Mouse (Mus musculus) myocyte (in vitro differentiated cells): ENCODE measurements around the gene Vrk3.

Source experiments
- CEBPB ChIP-seq: IDR thresholded peaks from 2 replicates; pipeline ENCODE4 v1.6.1; 2011; ENCODE audit warnings: mild to moderate bottlenecking, moderate library complexity; ENCODE audit not compliant: poor library complexity, insufficient read depth, severe bottlenecking
- E2F4 ChIP-seq: IDR thresholded peaks from one replicate; pipeline ENCODE4 v1.6.1; 2011; ENCODE audit warnings: mild to moderate bottlenecking, control low read depth, moderate library complexity; ENCODE audit not compliant: insufficient read depth
- MAX ChIP-seq: IDR thresholded peaks from one replicate; pipeline ENCODE4 v1.6.1; 2011; ENCODE audit warnings: low read depth, mild to moderate bottlenecking, control low read depth
- MYOD1 ChIP-seq, 3 experiments: IDR thresholded peaks; one replicate each; pipeline ENCODE4 v1.6.1; 2011; ENCODE audit warnings: control low read depth in 2 of 3, low read depth in 2 of 3, mild to moderate bottlenecking in 2 of 3, moderate library complexity in 1 of 3; ENCODE audit not compliant: insufficient read length in 2 of 3, control insufficient read depth in 1 of 3
- MYOG ChIP-seq, 3 experiments: IDR thresholded peaks; one replicate each; pipeline ENCODE4 v1.6.1; 2011; ENCODE audit warnings: control low read depth in 2 of 3, low read depth in 2 of 3, mild to moderate bottlenecking in 2 of 3; ENCODE audit not compliant: insufficient read length in 2 of 3, control insufficient read depth in 1 of 3, insufficient read depth in 1 of 3
- POLR2A ChIP-seq: IDR thresholded peaks from one replicate; pipeline ENCODE4 v1.6.1; 2011; ENCODE audit warnings: low read depth, mild to moderate bottlenecking, control low read depth, moderate library complexity; ENCODE audit not compliant: insufficient read length
- POLR2AphosphoS2 ChIP-seq: IDR thresholded peaks from one replicate; pipeline ENCODE4 v1.6.1; 2011; ENCODE audit warnings: low read depth, control low read depth; ENCODE audit not compliant: insufficient read length
- REST ChIP-seq: IDR thresholded peaks from one replicate; pipeline ENCODE4 v1.6.1; 2011; ENCODE audit warnings: mild to moderate bottlenecking, control low read depth, moderate library complexity; ENCODE audit not compliant: insufficient read depth, insufficient read length
- SRF ChIP-seq: IDR thresholded peaks from one replicate; pipeline ENCODE4 v1.6.1; 2011; ENCODE audit warnings: low read depth; ENCODE audit not compliant: control insufficient read depth, insufficient read length
- TCF12 ChIP-seq: IDR thresholded peaks from one replicate; pipeline ENCODE4 v1.6.1; 2011; ENCODE audit warnings: mild to moderate bottlenecking, control low read depth; ENCODE audit not compliant: poor library complexity, insufficient read depth, severe bottlenecking
- TCF3 ChIP-seq: IDR thresholded peaks from one replicate; pipeline ENCODE4 v1.6.1; 2011; ENCODE audit warnings: low read depth, control low read depth; ENCODE audit not compliant: insufficient read length
- USF1 ChIP-seq: IDR thresholded peaks from one replicate; pipeline ENCODE4 v1.6.1; 2011; ENCODE audit warnings: low read depth, mild to moderate bottlenecking, control low read depth, moderate library complexity

- TF ChIP-seq POLR2A = no peak
- no peak for TF ChIP-seq MAX
- no peak for TF ChIP-seq CEBPB
- no peak for TF ChIP-seq E2F4
- TF ChIP-seq MYOD1 (IDR thresholded peaks at IDR 0.05; ENCODE audit: control insufficient read depth in 1 of 3, insufficient read length in 2 of 3, low read depth in 2 of 3) = no peak
- no peak for TF ChIP-seq POLR2AphosphoS2
- no peak for TF ChIP-seq USF1
- TF ChIP-seq SRF = no peak
- no peak for TF ChIP-seq TCF12
- no peak for TF ChIP-seq MYOG (IDR thresholded peaks at IDR 0.05; ENCODE audit: control insufficient read depth in 1 of 3, insufficient read depth in 1 of 3, insufficient read length in 2 of 3, low read depth in 2 of 3)
- TF ChIP-seq TCF3 = no peak
- no peak for TF ChIP-seq REST
These were observed 24.5 kb downstream of the Vrk3 start for GRCm38 (mm10) chr7:44772591-44773204.
